Mouse (Mus musculus) bone marrow, adult 2 months (tissue): ENCODE measurements around the gene L3mbtl3.

Source experiments
- CTCF ChIP-seq: fragments of 200-500 bp; IDR thresholded peaks from 2 replicates; pipeline ENCODE4 v1.5.1; 2011; ENCODE audit warnings: low read length, control low read depth; ENCODE audit not compliant: control insufficient read depth, insufficient read depth
- POLR2A ChIP-seq: fragments of 200-500 bp; IDR thresholded peaks from 2 replicates; pipeline ENCODE4 v1.6.1; 2011; ENCODE audit warnings: low read depth, mild to moderate bottlenecking, control low read depth, low read length, borderline replicate concordance; ENCODE audit not compliant: control insufficient read depth

- TF ChIP-seq CTCF: no peak
- no peak for TF ChIP-seq POLR2A
Measured at GRCm38 (mm10) chr10:26353781-26354180, 22.0 kb downstream of the L3mbtl3 start.
